Comparison of ENCODE assay signal across 23 mouse cellular contexts in the genomic region with DNA sequence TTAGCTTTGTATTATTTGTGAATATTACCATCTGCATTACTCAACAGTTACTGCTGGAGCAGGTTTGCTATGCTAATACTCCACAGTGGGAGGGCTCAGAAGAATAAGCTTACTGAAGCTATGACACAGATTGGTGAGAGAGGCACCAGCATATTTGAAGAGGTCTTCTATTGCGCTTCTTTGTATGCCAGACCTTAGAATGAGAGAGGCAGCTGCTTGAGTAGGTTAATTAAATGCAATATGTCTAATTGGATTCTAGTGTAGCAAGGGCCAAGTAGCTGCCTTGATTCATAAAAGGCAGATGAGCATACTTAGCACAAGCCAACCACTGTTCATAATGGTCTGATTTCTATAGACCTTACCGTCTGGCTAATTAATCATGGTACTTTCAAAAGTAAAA. TPM values are rescaled to one million over a fixed set of nuclear protein-coding genes. Genes with fewer than 3 reads are reported as not detected.
DNase-seq lines count a peak whose midpoint lies in the region; ATAC-seq and TF ChIP-seq lines count a peak whose summit lies in the region.
"Had no signal": no experiment of that assay in that cellular context is flagged by ENCODE, and none has a peak within 500 bp of the region (broad histone marks: within the 10 kb centered on the region; RNA-seq: fewer than 3 reads in every experiment).

No protein-coding gene starts in this region.

- H3K9me3 ChIP-seq in forebrain, postnatal 0 days (ENCODE audit: low read length): no peaks in the 10 kb centered on the region
- H3K9me3 ChIP-seq in midbrain, postnatal 0 days (ENCODE audit: low read length): no peaks in the 10 kb centered on the region
- H3K9me3 ChIP-seq: embryonic facial prominence, embryonic 13.5 days had no signal

- TF ChIP-seq POLR2A in thymus, adult 2 months (IDR thresholded peaks at IDR 0.05; ENCODE audit: control insufficient read depth, extremely low read depth, insufficient read depth, low read length, poor library complexity): no peak

- no peaks in the 10 kb centered on the region for H3K4me1 ChIP-seq in forebrain, postnatal 0 days (ENCODE audit: insufficient read depth)
- H3K4me1 ChIP-seq in midbrain, postnatal 0 days (ENCODE audit: insufficient read depth, low read length): no peaks in the 10 kb centered on the region
- no peaks in the 10 kb centered on the region for H3K4me1 ChIP-seq in thymus, adult 2 months (replicated peaks; ENCODE audit: control insufficient read depth, insufficient read depth, low read length)
- H3K4me1 ChIP-seq: embryonic facial prominence, embryonic 13.5 days had no signal

- no peak overlapping the region for H3K9ac ChIP-seq in forebrain, postnatal 0 days
- no peak overlapping the region for H3K9ac ChIP-seq in midbrain, postnatal 0 days (replicated peaks; ENCODE audit: low read length, poor library complexity, severe bottlenecking)
- H3K9ac ChIP-seq: embryonic facial prominence, embryonic 13.5 days; liver, embryonic 14.5 days had no signal

- DNase-seq in frontal cortex, postnatal 36 days (ENCODE audit: low spot score in 2 of 2): no peak
- peak; percentile 28 for DNase-seq in brain, adult 2 months (ENCODE audit: low read depth, low spot score)
- DNase-seq in forebrain, postnatal 0 days: no peak
- peak; percentile 7 for DNase-seq in midbrain, postnatal 0 days (ENCODE audit: low spot score)
- DNase-seq in urinary bladder, adult 18-20 months (ENCODE audit: low spot score in 2 of 2): no peak
- DNase-seq in thymus, adult 2 months: no peak
- no peak for DNase-seq in embryo, embryonic 10.5 days (ENCODE audit: low spot score)
- DNase-seq: adrenal gland, adult 8-10 months; cerebellum, adult 2 months; gastrocnemius, adult 2 months; heart, adult 11 months; heart, postnatal 4 days; kidney, postnatal 10 days; right cerebral cortex, postnatal 25 days; thymus, postnatal 4 days had no signal

- H3K4me3 ChIP-seq in forebrain, postnatal 0 days (ENCODE audit: low read depth, low read length): no peak overlapping the region
- no peak overlapping the region for H3K4me3 ChIP-seq in midbrain, postnatal 0 days (ENCODE audit: low read depth, low read length)
- H3K4me3 ChIP-seq in thymus, adult 2 months (ENCODE audit: control insufficient read depth, insufficient read depth, low read length): no peak overlapping the region
- H3K4me3 ChIP-seq: embryonic facial prominence, embryonic 13.5 days; gastrocnemius, adult 2 months; layer of hippocampus, adult 2 months; left cerebral cortex, adult 2 months; myocyte had no signal

- no peaks in the 10 kb centered on the region for H3K27me3 ChIP-seq in forebrain, postnatal 0 days (ENCODE audit: insufficient read depth, low read length)
- H3K27me3 ChIP-seq in midbrain, postnatal 0 days (ENCODE audit: insufficient read depth, low read length): no peaks in the 10 kb centered on the region
- H3K27me3 ChIP-seq in thymus, adult 2 months (ENCODE audit: control insufficient read depth, insufficient read depth, low read length): no peaks in the 10 kb centered on the region
- H3K27me3 ChIP-seq: embryonic facial prominence, embryonic 13.5 days had no signal

- ATAC-seq in frontal cortex, adult (ENCODE audit: low TSS enrichment): peak; percentile 50; the same call in 1 of the 2 replicates
- ATAC-seq in forebrain, postnatal 0 days: peak; percentile 65
- no peak for ATAC-seq in midbrain, postnatal 0 days (ENCODE audit: low FRiP score)
- ATAC-seq: intestine, postnatal 0 days had no signal

- no peak overlapping the region for H3K27ac ChIP-seq in forebrain, postnatal 0 days (ENCODE audit: low read depth, low read length)
- H3K27ac ChIP-seq in midbrain, postnatal 0 days (ENCODE audit: low read depth, low read length): no peak overlapping the region
- H3K27ac ChIP-seq in thymus, adult 2 months (ENCODE audit: control insufficient read depth, insufficient read depth, low read length): no peak overlapping the region
- H3K27ac ChIP-seq: embryonic facial prominence, embryonic 13.5 days; gastrocnemius, adult 2 months; layer of hippocampus, adult 2 months; left cerebral cortex, adult 2 months; liver, embryonic 14.5 days had no signal

- no peaks in the 10 kb centered on the region for H3K36me3 ChIP-seq in forebrain, postnatal 0 days (ENCODE audit: insufficient read depth)
- H3K36me3 ChIP-seq in midbrain, postnatal 0 days (ENCODE audit: insufficient read depth, low read length): no peaks in the 10 kb centered on the region
- H3K36me3 ChIP-seq in thymus, adult 2 months (ENCODE audit: control insufficient read depth, insufficient read depth, low read length): no peaks in the 10 kb centered on the region
- H3K36me3 ChIP-seq: embryonic facial prominence, embryonic 13.5 days had no signal

- TF ChIP-seq CTCF in forebrain, postnatal 0 days (IDR thresholded peaks at IDR 0.05; ENCODE audit: low read depth): no peak
- no peak for TF ChIP-seq CTCF in midbrain, postnatal 0 days (IDR thresholded peaks at IDR 0.05)
- TF ChIP-seq CTCF in thymus, adult 2 months (IDR thresholded peaks at IDR 0.05; ENCODE audit: borderline replicate concordance, control insufficient read depth, extremely low read depth, insufficient read depth, low read length, poor library complexity): no peak

- H3K4me2 ChIP-seq in forebrain, postnatal 0 days (ENCODE audit: low read depth): no peak overlapping the region
- no peak overlapping the region for H3K4me2 ChIP-seq in midbrain, postnatal 0 days (ENCODE audit: low read depth, low read length, poor library complexity, severe bottlenecking)
- H3K4me2 ChIP-seq: embryonic facial prominence, embryonic 13.5 days had no signal

- 39% methylated on average over 2 of the region's 2 CpGs for WGBS in forebrain, postnatal 0 days
- WGBS in midbrain, postnatal 0 days: 69% methylated on average over 2 of the region's 2 CpGs
- WGBS in thymus, adult 2 months: 100% methylated on average over 2 of the region's 2 CpGs

RNA-seq across cellular contexts. Expression of gene Hecw1, which starts 35.2 kb away (rescaled TPM):
- 131 and 156 TPM in 2 replicates for total RNA-seq in forebrain, postnatal 0 days (2014; rRNA removed)
- polyA plus RNA-seq in forebrain, postnatal 0 days (2015; fragmentation: Nextera tagmentation; extraction: Ambion mirVana): 20.3 and 33.6 TPM in 2 replicates
- 128 and 140 TPM in 2 replicates for total RNA-seq in midbrain, postnatal 0 days (2014; rRNA removed)
- 27.4 and 32.9 TPM in 2 replicates for polyA plus RNA-seq in midbrain, postnatal 0 days (2015; fragmentation: Nextera tagmentation; extraction: Ambion mirVana)
- polyA plus RNA-seq in thymus, adult 2 months (2012; rRNA removed): 0.12 and 1.1 TPM in 2 replicates
- total RNA-seq: megakaryocyte progenitor cell, adult 5-6 weeks had no signal

Comparison
In these comparisons a context has a peak if more than half of its experiments do, and no peak if none do; other contexts are left out.
1. DNase-seq: peak in brain, adult 2 months (single experiment) and midbrain, postnatal 0 days (single experiment); none in frontal cortex, postnatal 36 days (0 of 2), forebrain, postnatal 0 days (single experiment), urinary bladder, adult 18-20 months (0 of 2), thymus, adult 2 months (single experiment) and embryo, embryonic 10.5 days (single experiment).
2. RNA of gene Hecw1, which starts 35.2 kb away (polyA plus RNA-seq): 20.3 to 33.6 TPM in forebrain, postnatal 0 days and 27.4 to 32.9 TPM in midbrain, postnatal 0 days; 0.12 to 1.1 TPM in thymus, adult 2 months; every median in the first group is over 10 times any median in the second.